Mouse (Mus musculus): ENCODE data around the gene Iars2.

GRCm38 (mm10) chr1:185377429-185377828 is 48.2 kb upstream of the Iars2 start:
- TF ChIP-seq CHD2 (IDR thresholded peaks at IDR 0.05; ENCODE audit: low read depth, low read length) (no peak), ZC3H11A (IDR thresholded peaks at IDR 0.05; ENCODE audit: borderline replicate concordance, low read depth, low read length) (no peak)

All from ES-E14 (cell line).